In the genomic region with DNA sequence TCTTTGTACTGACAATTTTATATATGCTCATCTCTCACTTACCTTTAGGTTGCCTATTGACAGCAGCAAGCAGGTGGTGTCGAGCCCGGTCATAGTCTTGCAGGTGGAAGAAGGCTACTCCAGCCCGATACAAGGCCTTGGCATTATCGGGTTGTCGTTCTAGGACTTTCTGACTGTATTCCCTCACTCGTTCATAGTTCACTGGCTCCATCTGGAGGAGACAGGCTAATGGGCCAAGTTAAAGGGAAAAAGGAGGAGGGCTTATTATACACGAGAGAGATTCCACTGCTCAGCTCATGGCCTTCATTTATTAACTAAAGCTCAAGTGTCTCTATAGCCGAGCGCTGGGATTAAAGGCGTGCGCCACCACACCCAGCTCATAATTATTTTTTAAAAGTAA, we compare ENCODE assay signal across 10 mouse cellular contexts. TPM values are rescaled to one million over a fixed set of nuclear protein-coding genes. Genes with fewer than 3 reads are reported as not detected.
DNase-seq lines count a peak whose midpoint lies in the region; ATAC-seq and TF ChIP-seq lines count a peak whose summit lies in the region.
"Had no signal": no experiment of that assay in that cellular context is flagged by ENCODE, and none has a peak within 500 bp of the region (broad histone marks: within the 10 kb centered on the region; RNA-seq: fewer than 3 reads in every experiment).

No protein-coding gene starts in this region.

- H3K4me2 ChIP-seq in forebrain, embryonic 11.5 days (ENCODE audit: low read depth, low read length, severe bottlenecking): no peak overlapping the region
- peak overlapping the region; percentile 14; the same call in 1 of the 2 replicates for H3K4me2 ChIP-seq in midbrain, embryonic 13.5 days (replicated peaks)
- no peak overlapping the region for H3K4me2 ChIP-seq in midbrain, embryonic 16.5 days (ENCODE audit: low read length)
- H3K4me2 ChIP-seq in forebrain, embryonic 16.5 days (ENCODE audit: low read length): 0 out of 2 replicates have a peak overlapping the region, but pooled peaks have one; percentile 9

- peaks cover 65% of the 10 kb centered on the region for H3K36me3 ChIP-seq in forebrain, embryonic 10.5 days (replicated peaks)
- peaks cover 7% of the 10 kb centered on the region; the same call in 1 of the 2 replicates for H3K36me3 ChIP-seq in forebrain, embryonic 11.5 days (ENCODE audit: control insufficient read depth, insufficient read depth, low read length)
- peaks cover 43% of the 10 kb centered on the region for H3K36me3 ChIP-seq in midbrain, embryonic 13.5 days
- H3K36me3 ChIP-seq in midbrain, embryonic 16.5 days (ENCODE audit: control insufficient read depth, insufficient read depth, low read length): peaks cover 5% of the 10 kb centered on the region; the same call in 1 of the 2 replicates
- 0 out of 2 replicates have a peak, but pooled peaks cover 4% of the 10 kb centered on the region for H3K36me3 ChIP-seq in forebrain, embryonic 16.5 days (ENCODE audit: control insufficient read depth, insufficient read depth)

- no peak for DNase-seq in forebrain, embryonic 10.5 days (ENCODE audit: extremely low spot score, low spot score)
- DNase-seq in forebrain, embryonic 11.5 days (ENCODE audit: low spot score): no peak
- DNase-seq in retina, embryonic 14.5 days (ENCODE audit: low spot score): peak; percentile 46
- DNase-seq in right cerebral cortex, postnatal 25 days: no peak
- no peak for DNase-seq in lung, adult 2 months
- DNase-seq: gastrocnemius, postnatal 25 days; lung, adult 18-20 months had no signal

- no peaks in the 10 kb centered on the region for H3K27me3 ChIP-seq in forebrain, embryonic 10.5 days (ENCODE audit: poor library complexity, severe bottlenecking)
- no peaks in the 10 kb centered on the region for H3K27me3 ChIP-seq in forebrain, embryonic 11.5 days (ENCODE audit: control insufficient read depth, insufficient read depth, low read length)
- H3K27me3 ChIP-seq in midbrain, embryonic 13.5 days: no peaks in the 10 kb centered on the region
- no peaks in the 10 kb centered on the region for H3K27me3 ChIP-seq in midbrain, embryonic 16.5 days (ENCODE audit: control insufficient read depth, insufficient read depth, low read depth, low read length)
- H3K27me3 ChIP-seq in forebrain, embryonic 16.5 days (replicated peaks; ENCODE audit: control insufficient read depth, insufficient read depth, low read length): no peaks in the 10 kb centered on the region

- peaks cover 31% of the 10 kb centered on the region for H3K4me1 ChIP-seq in forebrain, embryonic 10.5 days
- peaks cover 13% of the 10 kb centered on the region for H3K4me1 ChIP-seq in forebrain, embryonic 11.5 days (replicated peaks; ENCODE audit: control insufficient read depth, insufficient read depth, low read length)
- H3K4me1 ChIP-seq in midbrain, embryonic 13.5 days (replicated peaks): peaks cover 39% of the 10 kb centered on the region
- peaks cover 28% of the 10 kb centered on the region for H3K4me1 ChIP-seq in midbrain, embryonic 16.5 days (ENCODE audit: control insufficient read depth, insufficient read depth, low read length)
- peaks cover 30% of the 10 kb centered on the region for H3K4me1 ChIP-seq in forebrain, embryonic 16.5 days (replicated peaks; ENCODE audit: control insufficient read depth, insufficient read depth, low read length)
- H3K4me1 ChIP-seq in lung, adult 2 months (ENCODE audit: control insufficient read depth, insufficient read depth, low read length): peaks cover 4% of the 10 kb centered on the region

- H3K9me3 ChIP-seq in forebrain, embryonic 10.5 days: no peaks in the 10 kb centered on the region
- no peaks in the 10 kb centered on the region for H3K9me3 ChIP-seq in forebrain, embryonic 11.5 days (ENCODE audit: control insufficient read depth, low read length)
- no peaks in the 10 kb centered on the region for H3K9me3 ChIP-seq in midbrain, embryonic 13.5 days
- H3K9me3 ChIP-seq in midbrain, embryonic 16.5 days (replicated peaks; ENCODE audit: control insufficient read depth, low read length, poor library complexity, severe bottlenecking): no peaks in the 10 kb centered on the region
- no peaks in the 10 kb centered on the region for H3K9me3 ChIP-seq in forebrain, embryonic 16.5 days (ENCODE audit: control insufficient read depth, low read length)

- peak overlapping the region; percentile 4; the same call in 1 of the 2 replicates for H3K4me3 ChIP-seq in forebrain, embryonic 10.5 days
- H3K4me3 ChIP-seq in forebrain, embryonic 11.5 days (ENCODE audit: low read depth, low read length): no peak overlapping the region
- no peak overlapping the region for H3K4me3 ChIP-seq in midbrain, embryonic 13.5 days (replicated peaks)
- no peak overlapping the region for H3K4me3 ChIP-seq in midbrain, embryonic 16.5 days (ENCODE audit: low read depth, low read length)
- no peak overlapping the region for H3K4me3 ChIP-seq in forebrain, embryonic 16.5 days (replicated peaks; ENCODE audit: low read length)
- H3K4me3 ChIP-seq in lung, adult 2 months (replicated peaks; ENCODE audit: extremely low read depth, low read depth, low read length): no peak overlapping the region

- no peak for TF ChIP-seq CTCF in lung, adult 2 months (IDR thresholded peaks at IDR 0.05; ENCODE audit: insufficient read depth, low read length)

- no peak for TF ChIP-seq POLR2A in lung, adult 2 months (IDR thresholded peaks at IDR 0.05; ENCODE audit: borderline replicate concordance, extremely low read depth, low read depth, low read length)

- whole genome bisulfite sequencing in forebrain, embryonic 10.5 days: 90% methylated on average over 11 of the region's 11 CpGs
- WGBS in forebrain, embryonic 11.5 days: 85% methylated on average over 11 of the region's 11 CpGs
- WGBS in midbrain, embryonic 13.5 days: 84% methylated on average over 11 of the region's 11 CpGs
- 72% methylated on average over 11 of the region's 11 CpGs for WGBS in midbrain, embryonic 16.5 days
- WGBS in forebrain, embryonic 16.5 days: 70% methylated on average over 11 of the region's 11 CpGs
- 69% methylated on average over 11 of the region's 11 CpGs for WGBS in lung, adult 2 months

- H3K9ac ChIP-seq in forebrain, embryonic 11.5 days (ENCODE audit: low read length): no peak overlapping the region
- peak overlapping the region; percentile 17 for H3K9ac ChIP-seq in midbrain, embryonic 13.5 days (replicated peaks)
- H3K9ac ChIP-seq in midbrain, embryonic 16.5 days (ENCODE audit: low read depth, low read length): no peak overlapping the region
- H3K9ac ChIP-seq in forebrain, embryonic 16.5 days (replicated peaks; ENCODE audit: low read depth, low read length): no peak overlapping the region

- no peak for ATAC-seq in forebrain, embryonic 11.5 days (replicated peaks; ENCODE audit: low FRiP score)
- no peak for ATAC-seq in midbrain, embryonic 13.5 days
- ATAC-seq in midbrain, embryonic 16.5 days: no peak
- no peak for ATAC-seq in forebrain, embryonic 16.5 days

- H3K27ac ChIP-seq in forebrain, embryonic 10.5 days: no peak overlapping the region
- no peak overlapping the region for H3K27ac ChIP-seq in forebrain, embryonic 11.5 days (ENCODE audit: low read depth, low read length)
- no peak overlapping the region for H3K27ac ChIP-seq in midbrain, embryonic 13.5 days
- H3K27ac ChIP-seq in midbrain, embryonic 16.5 days (ENCODE audit: low read length): no peak overlapping the region
- no peak overlapping the region for H3K27ac ChIP-seq in forebrain, embryonic 16.5 days (ENCODE audit: low read length)

RNA-seq across cellular contexts. Expression of gene Ttc9c, which starts 3.3 kb away (rescaled TPM):
- polyA plus RNA-seq in forebrain, embryonic 10.5 days (2016; fragmentation: Nextera tagmentation; extraction: Ambion mirVana): 82.5 and 85.5 TPM in 2 replicates
- 75.7 and 80.8 TPM in 2 replicates for polyA plus RNA-seq in forebrain, embryonic 11.5 days (2014; fragmentation: Nextera tagmentation; extraction: Ambion mirVana)
- polyA plus RNA-seq in midbrain, embryonic 13.5 days (2015; fragmentation: Nextera tagmentation; extraction: Ambion mirVana): 66.1 and 70.3 TPM in 2 replicates
- 55.0 and 61.6 TPM in 2 replicates for polyA plus RNA-seq in midbrain, embryonic 16.5 days (2015; fragmentation: Nextera tagmentation; extraction: Ambion mirVana)
- polyA plus RNA-seq in forebrain, embryonic 16.5 days (2015; fragmentation: Nextera tagmentation; extraction: Ambion mirVana): 71.1 and 72.1 TPM in 2 replicates
- 8.5 and 12.8 TPM in 2 replicates for polyA plus RNA-seq in lung, adult 2 months (2012; rRNA removed)

RNA-seq across cellular contexts. Expression of gene Hnrnpul2, which starts 4.0 kb away (rescaled TPM):
- 4.9 and 5.4 TPM in 2 replicates for polyA plus RNA-seq in forebrain, embryonic 10.5 days (2016; fragmentation: Nextera tagmentation; extraction: Ambion mirVana)
- polyA plus RNA-seq in forebrain, embryonic 11.5 days (2014; fragmentation: Nextera tagmentation; extraction: Ambion mirVana): 6.7 and 7.8 TPM in 2 replicates
- 6.1 and 6.4 TPM in 2 replicates for polyA plus RNA-seq in midbrain, embryonic 13.5 days (2015; fragmentation: Nextera tagmentation; extraction: Ambion mirVana)
- 5.3 and 6.2 TPM in 2 replicates for polyA plus RNA-seq in midbrain, embryonic 16.5 days (2015; fragmentation: Nextera tagmentation; extraction: Ambion mirVana)
- 5.1 and 5.5 TPM in 2 replicates for polyA plus RNA-seq in forebrain, embryonic 16.5 days (2015; fragmentation: Nextera tagmentation; extraction: Ambion mirVana)
- polyA plus RNA-seq in lung, adult 2 months (2012; rRNA removed): 25.4 and 28.0 TPM in 2 replicates

RNA-seq across cellular contexts. Expression of gene Zbtb3, which starts 13.5 kb away (rescaled TPM):
- 6.6 and 6.8 TPM in 2 replicates for polyA plus RNA-seq in forebrain, embryonic 10.5 days (2016; fragmentation: Nextera tagmentation; extraction: Ambion mirVana)
- polyA plus RNA-seq in forebrain, embryonic 11.5 days (2014; fragmentation: Nextera tagmentation; extraction: Ambion mirVana): 5.4 and 5.9 TPM in 2 replicates
- polyA plus RNA-seq in midbrain, embryonic 13.5 days (2015; fragmentation: Nextera tagmentation; extraction: Ambion mirVana): 8.1 and 8.3 TPM in 2 replicates
- 7.6 and 8.9 TPM in 2 replicates for polyA plus RNA-seq in midbrain, embryonic 16.5 days (2015; fragmentation: Nextera tagmentation; extraction: Ambion mirVana)
- 8.9 and 9.6 TPM in 2 replicates for polyA plus RNA-seq in forebrain, embryonic 16.5 days (2015; fragmentation: Nextera tagmentation; extraction: Ambion mirVana)
- 1.9 and 2.3 TPM in 2 replicates for polyA plus RNA-seq in lung, adult 2 months (2012; rRNA removed)

RNA-seq across cellular contexts. Expression of gene AC129217.1, which starts 13.8 kb away (rescaled TPM):
- not detected in 2 replicates for polyA plus RNA-seq in forebrain, embryonic 10.5 days (2016; fragmentation: Nextera tagmentation; extraction: Ambion mirVana)
- not detected in 2 replicates for polyA plus RNA-seq in forebrain, embryonic 11.5 days (2014; fragmentation: Nextera tagmentation; extraction: Ambion mirVana)
- not detected in 2 replicates for polyA plus RNA-seq in midbrain, embryonic 13.5 days (2015; fragmentation: Nextera tagmentation; extraction: Ambion mirVana)
- not detected in 2 replicates for polyA plus RNA-seq in midbrain, embryonic 16.5 days (2015; fragmentation: Nextera tagmentation; extraction: Ambion mirVana)
- polyA plus RNA-seq in forebrain, embryonic 16.5 days (2015; fragmentation: Nextera tagmentation; extraction: Ambion mirVana): not detected in 2 replicates
- polyA plus RNA-seq in lung, adult 2 months (2012; rRNA removed): not detected in 2 replicates

RNA-seq across cellular contexts. Expression of gene Polr2g, which starts 17.4 kb away (rescaled TPM):
- 173 and 180 TPM in 2 replicates for polyA plus RNA-seq in forebrain, embryonic 10.5 days (2016; fragmentation: Nextera tagmentation; extraction: Ambion mirVana)
- polyA plus RNA-seq in forebrain, embryonic 11.5 days (2014; fragmentation: Nextera tagmentation; extraction: Ambion mirVana): 151 and 156 TPM in 2 replicates
- polyA plus RNA-seq in midbrain, embryonic 13.5 days (2015; fragmentation: Nextera tagmentation; extraction: Ambion mirVana): 163 and 164 TPM in 2 replicates
- 136 and 140 TPM in 2 replicates for polyA plus RNA-seq in midbrain, embryonic 16.5 days (2015; fragmentation: Nextera tagmentation; extraction: Ambion mirVana)
- 160 and 164 TPM in 2 replicates for polyA plus RNA-seq in forebrain, embryonic 16.5 days (2015; fragmentation: Nextera tagmentation; extraction: Ambion mirVana)
- 26.2 and 42.5 TPM in 2 replicates for polyA plus RNA-seq in lung, adult 2 months (2012; rRNA removed)

Comparison
In these comparisons a context has a peak if more than half of its experiments do, and no peak if none do; other contexts are left out.
1. H3K4me2 ChIP-seq: peak in midbrain, embryonic 13.5 days (single experiment) and forebrain, embryonic 16.5 days (single experiment); none in forebrain, embryonic 11.5 days (single experiment) and midbrain, embryonic 16.5 days (single experiment).